Mouse (Mus musculus) stomach, embryonic 15.5 days (tissue): Measurements from ENCODE around the gene Acp6. TPM values are rescaled to one million over a fixed set of nuclear protein-coding genes. Genes with fewer than 3 reads are reported as not detected.
A peak's percentile ranks its signal among the peaks of the same experiment; 100 is the strongest.

Experiments used
- ATAC-seq: fragments of 200-750 bp; cut with Nextera tagmentation; 2 replicates; pipeline ENCODE4 v1.8.0; 2017; ENCODE audit warnings: low read depth, moderate number of reproducible peaks, moderate TSS enrichment; ENCODE audit not compliant: insufficient read depth, low FRiP score
- H3K27ac ChIP-seq: fragments of 300-500 bp; sonication (generic); 2 replicates; pipeline ENCODE4 v1.5.1; 2015; ENCODE audit warnings: mild to moderate bottlenecking, inconsistent platforms
- H3K27me3 ChIP-seq: fragments of 300-500 bp; sonication (generic); replicated peaks from 2 replicates; pipeline ENCODE4 v1.6.1; 2015; ENCODE audit warnings: inconsistent platforms
- H3K36me3 ChIP-seq: fragments of 300-500 bp; sonication (generic); 2 replicates; pipeline ENCODE4 v1.6.1; 2015; ENCODE audit warnings: inconsistent platforms
- H3K4me1 ChIP-seq: fragments of 300-500 bp; sonication (generic); 2 replicates; pipeline ENCODE4 v1.6.1; 2015; ENCODE audit warnings: inconsistent platforms
- H3K4me2 ChIP-seq: fragments of 300-500 bp; sonication (generic); 2 replicates; pipeline ENCODE4 v1.6.1; 2015; ENCODE audit warnings: mild to moderate bottlenecking, inconsistent platforms
- H3K4me3 ChIP-seq: fragments of 300-500 bp; sonication (generic); replicated peaks from 2 replicates; pipeline ENCODE4 v1.5.1; 2015; ENCODE audit warnings: inconsistent platforms
- H3K9ac ChIP-seq: fragments of 300-500 bp; sonication (generic); 2 replicates; pipeline ENCODE4 v1.6.1; 2015; ENCODE audit warnings: inconsistent platforms
- H3K9me3 ChIP-seq: fragments of 300-500 bp; sonication (generic); 2 replicates; pipeline ENCODE4 v1.6.1; 2016; ENCODE audit warnings: inconsistent platforms
- WGBS: fragments of 180-500 bp; shearing (Covaris S2); methylation state at CpG from one replicate; pipeline ENCODE4 v1.1.7; 2015; 5-methylcytosine and 5-hydroxymethylcytosine counted together
- polyA plus RNA-seq: library from polyadenylated mRNA; unstranded; fragments of >200 nt; fragmentation: Nextera tagmentation; extraction: Ambion mirVana; gene quantifications from 2 replicates; pipeline ENCODE4 v1.2.1, GENCODE M21; 2015

Acp6 gene
- polyA plus RNA-seq, 1 experiment from 2014 or later: 46.9 TPM

- Histone ChIP-seq H3K36me3 (no peaks in the 10 kb centered on the region), H3K27ac (peak overlapping the region; percentile 12; the same call in 1 of the 2 replicates), H3K9me3 (no peaks in the 10 kb centered on the region), H3K4me1 (0 out of 2 replicates have a peak, but pooled peaks cover 4% of the 10 kb centered on the region), H3K4me2 (peak overlapping the region; percentile 61), H3K27me3 (no peaks in the 10 kb centered on the region), H3K4me3 (no peak overlapping the region), H3K9ac (no peak overlapping the region)
- ATAC-seq: no peak
- 46% methylated on average over 10 of the region's 10 CpGs for WGBS
These were observed 2.3 kb downstream of the Acp6 start for GRCm38 (mm10) chr3:97160908-97161307.

- Histone ChIP-seq H3K27ac (no peak overlapping the region), H3K27me3 (no peaks in the 10 kb centered on the region), H3K4me1 (0 out of 2 replicates have a peak, but pooled peaks cover 4% of the 10 kb centered on the region), H3K4me3 (no peak overlapping the region), H3K4me2 (no peak overlapping the region), H3K36me3 (no peaks in the 10 kb centered on the region), H3K9me3 (no peaks in the 10 kb centered on the region), H3K9ac (no peak overlapping the region)
- no peak for ATAC-seq
- 71% methylated on average over 4 of the region's 4 CpGs for WGBS
These were observed 3.2 kb downstream of the Acp6 start for GRCm38 (mm10) chr3:97161773-97162172.

GRCm38 (mm10) chr3:97164477-97164876 lies 5.9 kb downstream of the Acp6 start:
- H3K9ac ChIP-seq: no peak overlapping the region
- no peaks in the 10 kb centered on the region for H3K27me3 ChIP-seq
- H3K4me3 ChIP-seq: no peak overlapping the region
- H3K9me3 ChIP-seq: no peaks in the 10 kb centered on the region
- H3K27ac ChIP-seq: no peak overlapping the region
- 0 out of 2 replicates have a peak, but pooled peaks cover 4% of the 10 kb centered on the region for H3K4me1 ChIP-seq
- no peak overlapping the region for H3K4me2 ChIP-seq
- WGBS: 65% methylated on average over 4 of the region's 4 CpGs
- ATAC-seq: no peak
- 0 out of 2 replicates have a peak, but pooled peaks cover 5% of the 10 kb centered on the region for H3K36me3 ChIP-seq

- Histone ChIP-seq H3K27ac (no peak overlapping the region), H3K9me3 (no peaks in the 10 kb centered on the region), H3K27me3 (no peaks in the 10 kb centered on the region), H3K9ac (no peak overlapping the region), H3K36me3 (0 out of 2 replicates have a peak, but pooled peaks cover 5% of the 10 kb centered on the region), H3K4me1 (no peaks in the 10 kb centered on the region), H3K4me2 (no peak overlapping the region), H3K4me3 (no peak overlapping the region)
- 75% methylated on average over 4 of the region's 4 CpGs for WGBS
- no peak for ATAC-seq
These were observed 8.5 kb downstream of the Acp6 start for GRCm38 (mm10) chr3:97167126-97167525.

- Histone ChIP-seq H3K36me3 (peaks cover 10% of the 10 kb centered on the region; the same call in 1 of the 2 replicates), H3K27ac (no peak overlapping the region), H3K27me3 (no peaks in the 10 kb centered on the region), H3K9me3 (no peaks in the 10 kb centered on the region), H3K4me3 (no peak overlapping the region), H3K9ac (no peak overlapping the region), H3K4me1 (no peaks in the 10 kb centered on the region), H3K4me2 (no peak overlapping the region)
- no peak for ATAC-seq
- 65% methylated on average over 6 of the region's 6 CpGs for WGBS
These were observed 13.0 kb downstream of the Acp6 start for GRCm38 (mm10) chr3:97171531-97171930.

GRCm38 (mm10) chr3:97172231-97172630 lies 13.7 kb downstream of the Acp6 start:
- no peak for ATAC-seq
- no peak overlapping the region for H3K27ac ChIP-seq
- H3K9ac ChIP-seq: no peak overlapping the region
- WGBS: 72% methylated on average over 9 of the region's 9 CpGs
- no peaks in the 10 kb centered on the region for H3K27me3 ChIP-seq
- H3K4me1 ChIP-seq: no peaks in the 10 kb centered on the region
- no peak overlapping the region for H3K4me3 ChIP-seq
- H3K4me2 ChIP-seq: no peak overlapping the region
- H3K36me3 ChIP-seq: peaks cover 10% of the 10 kb centered on the region; the same call in 1 of the 2 replicates
- H3K9me3 ChIP-seq: no peaks in the 10 kb centered on the region

GRCm38 (mm10) chr3:97172632-97173031 lies 14.1 kb downstream of the Acp6 start:
- H3K36me3 ChIP-seq: peaks cover 9% of the 10 kb centered on the region; the same call in 1 of the 2 replicates
- H3K4me1 ChIP-seq: no peaks in the 10 kb centered on the region
- ATAC-seq: no peak
- no peaks in the 10 kb centered on the region for H3K27me3 ChIP-seq
- no peak overlapping the region for H3K9ac ChIP-seq
- no peak overlapping the region for H3K4me3 ChIP-seq
- H3K9me3 ChIP-seq: no peaks in the 10 kb centered on the region
- no peak overlapping the region for H3K4me2 ChIP-seq
- H3K27ac ChIP-seq: no peak overlapping the region
- 82% methylated on average over 5 of the region's 5 CpGs for WGBS

GRCm38 (mm10) chr3:97178885-97179284 lies 20.3 kb downstream of the Acp6 start:
- 77% methylated on average over 6 of the region's 6 CpGs for WGBS
- no peaks in the 10 kb centered on the region for H3K9me3 ChIP-seq
- no peak overlapping the region for H3K9ac ChIP-seq
- no peak overlapping the region for H3K4me3 ChIP-seq
- no peaks in the 10 kb centered on the region for H3K27me3 ChIP-seq
- H3K4me2 ChIP-seq: no peak overlapping the region
- H3K36me3 ChIP-seq: peaks cover 5% of the 10 kb centered on the region; the same call in 1 of the 2 replicates
- H3K4me1 ChIP-seq: no peaks in the 10 kb centered on the region
- no peak overlapping the region for H3K27ac ChIP-seq
- no peak for ATAC-seq

- 45% methylated on average over 6 of the region's 6 CpGs for WGBS
- H3K4me2 ChIP-seq: no peak overlapping the region
- no peak for ATAC-seq
- H3K4me1 ChIP-seq: no peaks in the 10 kb centered on the region
- H3K36me3 ChIP-seq: no peaks in the 10 kb centered on the region
- H3K27me3 ChIP-seq: no peaks in the 10 kb centered on the region
- no peaks in the 10 kb centered on the region for H3K9me3 ChIP-seq
- no peak overlapping the region for H3K27ac ChIP-seq
- no peak overlapping the region for H3K4me3 ChIP-seq
- no peak overlapping the region for H3K9ac ChIP-seq
These were observed 21.9 kb downstream of the Acp6 start for GRCm38 (mm10) chr3:97180527-97180926.

GRCm38 (mm10) chr3:97183810-97184209 lies 25.2 kb downstream of the Acp6 start:
- WGBS: 37% methylated on average over 3 of the region's 3 CpGs
- no peaks in the 10 kb centered on the region for H3K27me3 ChIP-seq

GRCm38 (mm10) chr3:97185098-97185860 lies 26.7 kb downstream of the Acp6 start:
- Histone ChIP-seq H3K36me3 (no peaks in the 10 kb centered on the region), H3K4me1 (no peaks in the 10 kb centered on the region), H3K4me3 (no peak overlapping the region), H3K9me3 (no peaks in the 10 kb centered on the region), H3K27ac (no peak overlapping the region), H3K4me2 (no peak overlapping the region), H3K27me3 (no peaks in the 10 kb centered on the region), H3K9ac (no peak overlapping the region)
- 36% methylated on average over 10 of the region's 10 CpGs for WGBS
- no peak for ATAC-seq

More at GRCm38 (mm10) chr3:97183810-97184209, 25.2 kb downstream of the Acp6 start:
- Histone ChIP-seq H3K4me1 (no peaks in the 10 kb centered on the region), H3K4me3 (no peak overlapping the region), H3K9ac (no peak overlapping the region), H3K9me3 (no peaks in the 10 kb centered on the region), H3K4me2 (no peak overlapping the region), H3K27ac (no peak overlapping the region), H3K36me3 (no peaks in the 10 kb centered on the region)
- ATAC-seq: no peak

- H3K4me2 ChIP-seq: no peak overlapping the region
- H3K36me3 ChIP-seq: no peaks in the 10 kb centered on the region
- no peak for ATAC-seq
- 87% methylated on average over 8 of the region's 8 CpGs for WGBS
- H3K4me3 ChIP-seq: no peak overlapping the region
- no peak overlapping the region for H3K9ac ChIP-seq
- no peaks in the 10 kb centered on the region for H3K9me3 ChIP-seq
- no peak overlapping the region for H3K27ac ChIP-seq
- no peaks in the 10 kb centered on the region for H3K4me1 ChIP-seq
- H3K27me3 ChIP-seq: no peaks in the 10 kb centered on the region
These were observed 38.0 kb downstream of the Acp6 start for GRCm38 (mm10) chr3:97196571-97196970.
